Mouse (Mus musculus) CH12.LX (cell line): Measurements from ENCODE around the gene Fam184a. TPM values are rescaled to one million over a fixed set of nuclear protein-coding genes. Genes with fewer than 3 reads are reported as not detected.

Experiments used
- DNase-seq: peaks from one replicate; pipeline ENCODE4 v3.0.0-alpha.2; 2013; ENCODE audit errors: extremely low read depth
- H3K27ac ChIP-seq: 2 replicates; pipeline ENCODE4 v1.5.1; 2012; ENCODE audit warnings: low read depth, mild to moderate bottlenecking, control low read depth, moderate library complexity; ENCODE audit not compliant: insufficient read depth
- H3K27me3 ChIP-seq: replicated peaks from 2 replicates; pipeline ENCODE3; 2012; ENCODE audit warnings: inconsistent platforms
- H3K36me3 ChIP-seq, 2 experiments: replicated peaks in 1 of 2; 2 replicates each; pipeline versions ENCODE3 to v1.6.1; 2012; ENCODE audit warnings: inconsistent platforms in 1 of 2, low read length in 1 of 2, mild to moderate bottlenecking in 1 of 2, mixed read lengths in 1 of 2, moderate library complexity in 1 of 2; ENCODE audit not compliant: control insufficient read depth in 1 of 2, insufficient read depth in 1 of 2
- H3K4me1 ChIP-seq, 2 experiments: 2 replicates each; pipeline ENCODE4 v1.6.1; 2012; ENCODE audit warnings: inconsistent platforms in 1 of 2, moderate library complexity in 1 of 2; ENCODE audit not compliant: insufficient read depth in 2 of 2, control insufficient read depth in 1 of 2
- H3K4me2 ChIP-seq: 2 replicates; pipeline ENCODE4 v1.6.1; 2012; ENCODE audit warnings: low read depth, mild to moderate bottlenecking, control low read depth; ENCODE audit not compliant: poor library complexity, insufficient read depth, severe bottlenecking
- H3K4me3 ChIP-seq, 3 experiments: fragments of 150-350 bp in 1 of 3; sonication (generic) in 1 of 3; replicated peaks in 1 of 3; 2 replicates each; pipeline versions ENCODE3 to v1.5.1; 2011 to 2012; ENCODE audit warnings: low read depth in 2 of 3, low read length in 2 of 3, mild to moderate bottlenecking in 2 of 3, moderate library complexity in 2 of 3, control low read depth in 1 of 3, improper control_type of control experiment in 1 of 3, inconsistent platforms in 1 of 3, mixed read lengths in 1 of 3; ENCODE audit not compliant: poor library complexity in 1 of 3
- H3K79me2 ChIP-seq: replicated peaks from 2 replicates; pipeline ENCODE4 v1.6.1; 2012; ENCODE audit warnings: mild to moderate bottlenecking, moderate library complexity; ENCODE audit not compliant: control insufficient read depth, poor library complexity, insufficient read depth, severe bottlenecking; ENCODE audit errors: extremely low read depth
- H3K9ac ChIP-seq: 2 replicates; pipeline ENCODE4 v1.6.1; 2012; ENCODE audit warnings: low read depth, mild to moderate bottlenecking, control low read depth, moderate library complexity; ENCODE audit not compliant: insufficient read depth
- H3K9me3 ChIP-seq: replicated peaks from 2 replicates; pipeline ENCODE3; 2012; ENCODE audit warnings: low read length, inconsistent platforms, mixed read lengths
- E2F4 ChIP-seq: IDR thresholded peaks from 2 replicates; pipeline ENCODE4 v1.6.1; 2011; ENCODE audit warnings: low read depth, low read length, improper control_type of control experiment; ENCODE audit not compliant: insufficient replicate concordance
- ELF1 ChIP-seq: IDR thresholded peaks from 2 replicates; pipeline ENCODE4 v1.6.1; 2014; ENCODE audit warnings: low read depth, mild to moderate bottlenecking, inconsistent platforms, low read length, improper control_type of control experiment
- ETS1 ChIP-seq: conservative IDR thresholded peaks from 2 replicates; pipeline ENCODE4 v1.6.1; 2012; ENCODE audit warnings: low read depth, mild to moderate bottlenecking, inconsistent platforms, low read length, improper control_type of control experiment, moderate library complexity
- GABPA ChIP-seq: IDR thresholded peaks from 2 replicates; pipeline ENCODE4 v1.6.1; 2012; ENCODE audit warnings: low read depth, low read length, improper control_type of control experiment, inconsistent platforms; ENCODE audit not compliant: insufficient replicate concordance
- IRF4 ChIP-seq: IDR thresholded peaks from 2 replicates; pipeline ENCODE4 v1.6.1; 2014; ENCODE audit warnings: low read depth, mild to moderate bottlenecking, inconsistent platforms, low read length, improper control_type of control experiment
- JUND ChIP-seq: conservative IDR thresholded peaks from 2 replicates; pipeline ENCODE4 v1.6.1; 2011; ENCODE audit warnings: low read depth, low read length, improper control_type of control experiment
- MAX ChIP-seq: IDR thresholded peaks from 2 replicates; pipeline ENCODE4 v1.6.1; 2011; ENCODE audit warnings: low read length, improper control_type of control experiment
- MEF2A ChIP-seq: IDR thresholded peaks from 2 replicates; pipeline ENCODE4 v1.6.1; 2014; ENCODE audit warnings: low read depth, mild to moderate bottlenecking, inconsistent platforms, low read length, improper control_type of control experiment, borderline replicate concordance
- MXI1 ChIP-seq: IDR thresholded peaks from 2 replicates; pipeline ENCODE4 v1.6.1; 2011; ENCODE audit warnings: mild to moderate bottlenecking, low read depth, low read length, improper control_type of control experiment
- MYC ChIP-seq: IDR thresholded peaks from 2 replicates; pipeline ENCODE4 v1.6.1; 2011; ENCODE audit warnings: low read depth, mild to moderate bottlenecking, improper control_type of control experiment, low read length
- POLR2A ChIP-seq: IDR thresholded peaks from 2 replicates; pipeline ENCODE4 v1.6.1; 2011; ENCODE audit warnings: low read depth, mild to moderate bottlenecking, improper control_type of control experiment, low read length
- SIN3A ChIP-seq: IDR thresholded peaks from 2 replicates; pipeline ENCODE4 v1.6.1; 2012; ENCODE audit warnings: low read length, improper control_type of control experiment, inconsistent platforms
- TBP ChIP-seq: conservative IDR thresholded peaks from 2 replicates; pipeline ENCODE4 v1.6.1; 2011; ENCODE audit warnings: low read depth, low read length, improper control_type of control experiment
- USF1 ChIP-seq: IDR thresholded peaks from 2 replicates; pipeline ENCODE4 v1.6.1; 2014; ENCODE audit warnings: low read depth, mild to moderate bottlenecking, inconsistent platforms, low read length, improper control_type of control experiment
- ZC3H11A ChIP-seq: IDR thresholded peaks from 2 replicates; pipeline ENCODE4 v1.6.1; 2012; ENCODE audit warnings: low read depth, mild to moderate bottlenecking, inconsistent platforms, low read length, improper control_type of control experiment
- ZMIZ1 ChIP-seq: IDR thresholded peaks from 2 replicates; pipeline ENCODE4 v1.6.1; 2012; ENCODE audit warnings: low read depth, mild to moderate bottlenecking, inconsistent platforms, low read length, improper control_type of control experiment
- ZNF384 ChIP-seq: IDR thresholded peaks from 2 replicates; pipeline ENCODE4 v1.6.1; 2012; ENCODE audit warnings: low read depth, low read length, improper control_type of control experiment, inconsistent platforms
- dilution Hi-C: fragments of 300-500 bp; cut with MboI; formaldehyde crosslinking; loops from 2 replicates; pipeline ENCODE4 v1.14.3; 2020; ENCODE audit warnings: low sequenced_read_pairs; ENCODE audit not compliant: extremely low pct_unique_long_range_greater_than_20kb, extremely low pct_ligation_motif_present
- in situ Hi-C: fragments of 300-500 bp; cut with MboI; formaldehyde crosslinking; loops from 3 replicates; pipeline ENCODE4 v1.14.3; 2019; ENCODE audit warnings: low sequenced_read_pairs, low pct_ligation_motif_present, low pct_unique_long_range_greater_than_20kb, mixed read lengths
- polyA plus RNA-seq: library from polyadenylated mRNA; unstranded; fragments of >175 nt; gene quantifications from 2 replicates; pipeline ENCODE4 v1.2.1, GENCODE M21; 2012; ENCODE audit warnings: low read depth; ENCODE audit not compliant: insufficient read length
- total RNA-seq, 2 experiments: library from RNA; depleted of rRNA; stranded (reverse); fragments of 300-350 nt in 1 of 2; fragments of >200 nt in 1 of 2; gene quantifications; 2 replicates each; pipeline ENCODE4 v1.2.3; 2012 to 2014

The Fam184a gene
- total and polyA plus RNA-seq, 3 experiments = not detected

DNA sequence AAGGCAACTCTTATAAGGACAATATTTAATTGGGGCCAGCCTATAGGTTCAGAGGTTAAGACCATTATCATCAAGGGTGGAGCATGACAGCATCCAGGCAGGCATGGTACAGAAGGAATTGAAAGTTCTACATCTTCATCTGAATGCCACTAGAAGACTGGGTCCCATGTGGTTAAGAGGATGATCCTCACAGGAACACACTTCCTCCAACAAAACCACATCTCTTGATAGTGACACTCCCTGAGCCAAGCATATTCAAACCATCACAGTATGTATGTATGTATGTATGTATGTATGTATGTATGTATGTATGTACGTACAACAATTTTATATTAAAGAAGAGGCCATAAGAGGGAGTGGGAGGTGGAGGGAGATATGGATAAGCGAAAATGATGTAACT lies 25.7 kb upstream of the Fam184a start:
- no peaks in the 10 kb centered on the region for H3K79me2 ChIP-seq
- H3K4me1 ChIP-seq = no peaks in the 10 kb centered on the region; a peak in 1 of 4 replicates
- no peaks in the 10 kb centered on the region for H3K27me3 ChIP-seq
- no peaks in the 10 kb centered on the region for H3K36me3 ChIP-seq
- TF ChIP-seq ELF1 (no peak), GABPA (no peak), POLR2A (no peak), IRF4 (no peak), ETS1 (no peak)
- no peak for DNase-seq
- H3K4me3 ChIP-seq = no peak overlapping the region
- no peak overlapping the region for H3K4me2 ChIP-seq
- no peak overlapping the region for H3K27ac ChIP-seq
- no peaks in the 10 kb centered on the region for H3K9me3 ChIP-seq
- dilution Hi-C loops (no loop called here), in situ Hi-C loops (no loop called here)
- no peak overlapping the region for H3K9ac ChIP-seq

DNA sequence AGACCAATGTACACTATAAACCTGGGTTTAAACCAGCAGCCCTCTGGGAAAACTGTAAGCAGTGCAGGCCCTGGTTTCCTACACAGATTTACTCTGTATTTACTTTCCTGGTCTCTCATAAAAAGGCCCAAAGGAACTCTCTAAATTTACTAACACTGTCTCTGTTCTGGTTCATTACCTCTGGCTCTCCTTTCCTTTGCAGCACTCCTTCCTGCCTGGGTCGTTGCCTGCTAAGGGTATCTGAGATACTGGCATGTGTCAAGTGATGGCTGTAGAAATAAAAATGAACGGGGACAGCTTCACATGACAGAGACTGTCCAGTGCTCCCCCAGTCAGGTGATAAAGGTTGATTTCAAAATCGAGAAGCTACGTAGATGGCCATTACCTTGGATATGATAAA lies 21.8 kb upstream of the Fam184a start:
- in situ Hi-C loops = no loop called here
- Histone ChIP-seq H3K27me3 (no peaks in the 10 kb centered on the region), H3K4me3 (no peak overlapping the region), H3K79me2 (no peaks in the 10 kb centered on the region), H3K9me3 (no peaks in the 10 kb centered on the region), H3K36me3 (no peaks in the 10 kb centered on the region), H3K27ac (no peak overlapping the region), H3K9ac (no peak overlapping the region), H3K4me2 (no peak overlapping the region), H3K4me1 (peaks cover 0 to 4% of the 10 kb centered on the region in 2 experiments; a peak in 1 of 4 replicates)
- TF ChIP-seq MYC (no peak), TBP (no peak)
- dilution Hi-C loops = no loop called here
- no peak for DNase-seq

DNA sequence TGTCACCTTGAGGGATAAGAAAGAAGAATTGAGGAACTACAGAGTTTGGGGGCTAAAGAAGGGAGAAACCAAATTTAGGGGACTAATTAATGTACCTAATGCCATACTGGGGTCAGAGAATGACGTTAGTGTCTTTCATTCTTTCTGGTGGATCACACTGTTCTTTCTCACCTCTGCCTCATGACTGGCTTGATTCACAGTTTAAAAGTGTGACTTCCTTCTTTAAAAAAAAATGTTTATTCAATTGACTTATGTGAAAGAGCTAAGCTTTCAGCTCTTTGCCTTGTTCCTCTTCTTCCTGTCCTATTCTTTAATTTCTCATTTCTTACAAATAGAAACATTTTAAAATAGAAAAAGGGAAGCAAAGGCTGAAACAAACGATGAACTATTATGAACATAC lies 20.6 kb upstream of the Fam184a start:
- Histone ChIP-seq H3K4me2 (no peak overlapping the region), H3K4me1 (peaks cover 0 to 4% of the 10 kb centered on the region in 2 experiments; a peak in 1 of 4 replicates), H3K9me3 (no peaks in the 10 kb centered on the region), H3K27ac (no peak overlapping the region), H3K9ac (no peak overlapping the region), H3K36me3 (no peaks in the 10 kb centered on the region), H3K27me3 (no peaks in the 10 kb centered on the region), H3K4me3 (no peak overlapping the region), H3K79me2 (no peaks in the 10 kb centered on the region)
- in situ Hi-C loops = no loop called here
- dilution Hi-C loops = no loop called here
- TF ChIP-seq ZC3H11A (no peak), MAX (no peak), MEF2A (no peak), USF1 (no peak), ELF1 (no peak), MXI1 (no peak), SIN3A (no peak), E2F4 (no peak), TBP (no peak), ZMIZ1 (no peak), POLR2A (no peak), JUND (no peak), ZNF384 (no peak)
- no peak for DNase-seq
